8 mouse cellular contexts compared by ENCODE assay signal in genomic region chr4:73791186-73791540, GRCm38 (mm10). TPM values are rescaled to one million over a fixed set of nuclear protein-coding genes. Genes with fewer than 3 reads are reported as not detected.
DNase-seq lines count a peak whose midpoint lies in the region; ATAC-seq lines count a peak whose summit lies in the region.

No protein-coding gene starts in this region.

- no peaks in the 10 kb centered on the region for H3K36me3 ChIP-seq in heart, embryonic 14.5 days (ENCODE audit: control insufficient read depth, insufficient read depth, low read length)
- H3K36me3 ChIP-seq in embryonic facial prominence, embryonic 11.5 days (replicated peaks; ENCODE audit: control insufficient read depth, insufficient read depth, low read depth, low read length): no peaks in the 10 kb centered on the region
- no peaks in the 10 kb centered on the region for H3K36me3 ChIP-seq in hindbrain, embryonic 14.5 days (replicated peaks; ENCODE audit: control insufficient read depth, insufficient read depth)
- H3K36me3 ChIP-seq in midbrain, embryonic 12.5 days: no peaks in the 10 kb centered on the region

- no peak for ATAC-seq in heart, embryonic 14.5 days (ENCODE audit: insufficient number of reproducible peaks, insufficient read depth, low FRiP score, low read depth)
- ATAC-seq in embryonic facial prominence, embryonic 11.5 days (replicated peaks; ENCODE audit: insufficient number of reproducible peaks, low FRiP score, low TSS enrichment, low read depth): no peak; the same call in 1 of the 2 replicates
- no peak for ATAC-seq in hindbrain, embryonic 14.5 days (ENCODE audit: low FRiP score)
- ATAC-seq in midbrain, embryonic 12.5 days (ENCODE audit: low FRiP score, low read depth): no peak; the same call in 1 of the 2 replicates

- WGBS in heart, embryonic 14.5 days: 13% methylated on average over 3 of the region's 3 CpGs
- WGBS in embryonic facial prominence, embryonic 11.5 days: 28% methylated on average over 3 of the region's 3 CpGs
- WGBS in hindbrain, embryonic 14.5 days: 59% methylated on average over 3 of the region's 3 CpGs
- 38% methylated on average over 3 of the region's 3 CpGs for WGBS in midbrain, embryonic 12.5 days

- H3K9me3 ChIP-seq in heart, embryonic 14.5 days (ENCODE audit: control insufficient read depth, low read length): no peaks in the 10 kb centered on the region
- no peaks in the 10 kb centered on the region for H3K9me3 ChIP-seq in embryonic facial prominence, embryonic 11.5 days (replicated peaks; ENCODE audit: control insufficient read depth, low read length)
- no peaks in the 10 kb centered on the region for H3K9me3 ChIP-seq in hindbrain, embryonic 14.5 days (ENCODE audit: control insufficient read depth, low read length)
- H3K9me3 ChIP-seq in midbrain, embryonic 12.5 days: no peaks in the 10 kb centered on the region

- peak overlapping the region; percentile 95 for H3K4me2 ChIP-seq in heart, embryonic 14.5 days (ENCODE audit: low read length)
- H3K4me2 ChIP-seq in embryonic facial prominence, embryonic 11.5 days (ENCODE audit: low read depth, low read length): peak overlapping the region; percentile 98
- H3K4me2 ChIP-seq in hindbrain, embryonic 14.5 days (replicated peaks): peak overlapping the region; percentile 99
- H3K4me2 ChIP-seq in midbrain, embryonic 12.5 days (replicated peaks): peak overlapping the region; percentile 96

- no peak overlapping the region for H3K27ac ChIP-seq in heart, embryonic 14.5 days (replicated peaks in 1 of 2; ENCODE audit: control insufficient read depth in 1 of 2, insufficient read depth in 1 of 2, low read depth in 2 of 2, low read length in 2 of 2)
- no peak overlapping the region for H3K27ac ChIP-seq in embryonic facial prominence, embryonic 11.5 days (replicated peaks; ENCODE audit: low read depth, low read length)
- no peak overlapping the region for H3K27ac ChIP-seq in hindbrain, embryonic 14.5 days
- no peak overlapping the region for H3K27ac ChIP-seq in midbrain, embryonic 12.5 days (replicated peaks)

- DNase-seq in heart, postnatal 36 days: no peak
- no peak for DNase-seq in embryonic facial prominence, embryonic 11.5 days (ENCODE audit: low spot score)
- no peak for DNase-seq in hindbrain, embryonic 14.5 days (ENCODE audit: low spot score)
- DNase-seq in gastrocnemius, postnatal 36 days: no peak
- DNase-seq in frontal cortex, adult 2 months (ENCODE audit: extremely low spot score in 1 of 2, low spot score in 1 of 2): no peak
- DNase-seq in left cerebral cortex, adult 9 months (ENCODE audit: low spot score in 2 of 2): no peak

- peaks cover 0 to 6% of the 10 kb centered on the region in 2 experiments; a peak in 1 of 4 replicates for H3K4me1 ChIP-seq in heart, embryonic 14.5 days (ENCODE audit: control insufficient read depth in 2 of 2, insufficient read depth in 2 of 2, low read length in 2 of 2)
- H3K4me1 ChIP-seq in embryonic facial prominence, embryonic 11.5 days (ENCODE audit: control insufficient read depth, insufficient read depth, low read length): no peaks in the 10 kb centered on the region
- H3K4me1 ChIP-seq in hindbrain, embryonic 14.5 days (replicated peaks; ENCODE audit: control insufficient read depth, insufficient read depth, low read length): peaks cover 7% of the 10 kb centered on the region; the same call in 1 of the 2 replicates
- peaks cover 10% of the 10 kb centered on the region; the same call in 1 of the 2 replicates for H3K4me1 ChIP-seq in midbrain, embryonic 12.5 days

- H3K27me3 ChIP-seq in heart, embryonic 14.5 days (ENCODE audit: control insufficient read depth, insufficient read depth, low read length): peaks cover 29% of the 10 kb centered on the region
- peaks cover 2% of the 10 kb centered on the region; the same call in 1 of the 2 replicates for H3K27me3 ChIP-seq in embryonic facial prominence, embryonic 11.5 days (ENCODE audit: control insufficient read depth, insufficient read depth, low read length)
- peaks cover 37% of the 10 kb centered on the region for H3K27me3 ChIP-seq in hindbrain, embryonic 14.5 days (ENCODE audit: control insufficient read depth, insufficient read depth, low read length)
- H3K27me3 ChIP-seq in midbrain, embryonic 12.5 days: peaks cover 23% of the 10 kb centered on the region

- peak overlapping the region; percentile 52 to 53 for H3K4me3 ChIP-seq in heart, embryonic 14.5 days (ENCODE audit: control insufficient read depth in 1 of 2, insufficient read depth in 1 of 2, low read depth in 1 of 2, low read length in 2 of 2)
- H3K4me3 ChIP-seq in embryonic facial prominence, embryonic 11.5 days (ENCODE audit: low read depth, low read length): peak overlapping the region; percentile 50
- peak overlapping the region; percentile 63 for H3K4me3 ChIP-seq in hindbrain, embryonic 14.5 days (replicated peaks; ENCODE audit: low read length)
- peak overlapping the region; percentile 54 for H3K4me3 ChIP-seq in midbrain, embryonic 12.5 days

- H3K9ac ChIP-seq in heart, embryonic 14.5 days (ENCODE audit: low read length): peak overlapping the region; percentile 62; the same call in 1 of the 2 replicates
- peak overlapping the region; percentile 67; the same call in 1 of the 2 replicates for H3K9ac ChIP-seq in embryonic facial prominence, embryonic 11.5 days (replicated peaks; ENCODE audit: low read length)
- H3K9ac ChIP-seq in hindbrain, embryonic 14.5 days: peak overlapping the region; percentile 67; the same call in 1 of the 2 replicates
- 0 out of 2 replicates have a peak overlapping the region, but pooled peaks have one; percentile 53 for H3K9ac ChIP-seq in midbrain, embryonic 12.5 days (replicated peaks)

- intact Hi-C loops in heart, postnatal 36 days (cut with DNase I): no loop called here
- intact Hi-C loops in gastrocnemius, postnatal 36 days (cut with DNase I): no loop called here

RNA-seq across cellular contexts. Expression of gene Rasef, which starts 0.4 kb away (rescaled TPM):
- 0.42 and 0.61 TPM in 2 replicates for polyA plus RNA-seq in heart, embryonic 14.5 days (2014; fragmentation: Nextera tagmentation; extraction: Ambion mirVana)
- total RNA-seq in heart, postnatal 36 days (2021): under 1 TPM; 0.36 to 0.70 TPM
- 3.6 and 3.9 TPM in 2 replicates for polyA plus RNA-seq in embryonic facial prominence, embryonic 11.5 days (2014; fragmentation: Nextera tagmentation; extraction: Ambion mirVana)
- polyA plus RNA-seq in hindbrain, embryonic 14.5 days (2014; fragmentation: Nextera tagmentation; extraction: Ambion mirVana): 0.66 and 0.81 TPM in 2 replicates
- 0.14 and 0.27 TPM in 2 replicates for polyA plus RNA-seq in midbrain, embryonic 12.5 days (2016; fragmentation: Nextera tagmentation; extraction: Ambion mirVana)
- total RNA-seq in gastrocnemius, postnatal 36 days (2021): not detected
- 0.12 and 0.15 TPM in 2 replicates for polyA plus RNA-seq in frontal cortex, adult 2 months (2012; rRNA removed)
